Mouse (Mus musculus) embryonic facial prominence, embryonic 15.5 days (tissue): Measurements from ENCODE around the gene Rnf220. TPM values are rescaled to one million over a fixed set of nuclear protein-coding genes. Genes with fewer than 3 reads are reported as not detected.

Experiments
- ATAC-seq: fragments of 200-750 bp; cut with Nextera tagmentation; 2 replicates; pipeline ENCODE4 v1.8.0; 2017; ENCODE audit warnings: low read depth, moderate TSS enrichment; ENCODE audit not compliant: insufficient number of reproducible peaks, low FRiP score, low TSS enrichment
- H3K27ac ChIP-seq: fragments of 300-500 bp; sonication (generic); replicated peaks from 2 replicates; pipeline ENCODE4 v1.5.1; 2015; ENCODE audit warnings: mild to moderate bottlenecking, inconsistent platforms
- H3K27me3 ChIP-seq: fragments of 300-500 bp; sonication (generic); 2 replicates; pipeline ENCODE4 v1.6.1; 2015; ENCODE audit warnings: inconsistent platforms
- H3K36me3 ChIP-seq: fragments of 300-500 bp; sonication (generic); 2 replicates; pipeline ENCODE4 v1.6.1; 2015; ENCODE audit warnings: mild to moderate bottlenecking, inconsistent platforms
- H3K4me1 ChIP-seq: fragments of 300-500 bp; sonication (generic); 2 replicates; pipeline ENCODE4 v1.6.1; 2015; ENCODE audit warnings: inconsistent platforms
- H3K4me2 ChIP-seq: fragments of 300-500 bp; sonication (generic); replicated peaks from 2 replicates; pipeline ENCODE4 v1.6.1; 2015; ENCODE audit warnings: mild to moderate bottlenecking, inconsistent platforms
- H3K4me3 ChIP-seq: fragments of 300-500 bp; sonication (generic); replicated peaks from 2 replicates; pipeline ENCODE4 v1.5.1; 2015; ENCODE audit warnings: mild to moderate bottlenecking, inconsistent platforms
- H3K9ac ChIP-seq: fragments of 300-500 bp; sonication (generic); 2 replicates; pipeline ENCODE4 v1.6.1; 2015; ENCODE audit warnings: inconsistent platforms
- H3K9me3 ChIP-seq: fragments of 300-500 bp; sonication (generic); replicated peaks from 2 replicates; pipeline ENCODE4 v1.6.1; 2016; ENCODE audit warnings: inconsistent platforms
- WGBS: fragments of 180-500 bp; shearing (Covaris S2); methylation state at CpG from one replicate; pipeline ENCODE4 v1.1.7; 2015; 5-methylcytosine and 5-hydroxymethylcytosine counted together
- polyA plus RNA-seq: library from polyadenylated mRNA; unstranded; fragments of >200 nt; fragmentation: Nextera tagmentation; extraction: Ambion mirVana; gene quantifications from 2 replicates; pipeline ENCODE4 v1.2.1, GENCODE M21; 2015

The Rnf220 gene
- polyA plus RNA-seq, 1 experiment from 2014 or later: 77.6 TPM

- no peak overlapping the region for H3K9ac ChIP-seq
- no peaks in the 10 kb centered on the region for H3K36me3 ChIP-seq
- no peaks in the 10 kb centered on the region for H3K4me1 ChIP-seq
- WGBS: 69% methylated on average over 2 of the region's 2 CpGs
- no peaks in the 10 kb centered on the region for H3K27me3 ChIP-seq
- ATAC-seq: no peak
- H3K4me3 ChIP-seq: no peak overlapping the region
- H3K27ac ChIP-seq: no peak overlapping the region
- no peak overlapping the region for H3K4me2 ChIP-seq
- no peaks in the 10 kb centered on the region for H3K9me3 ChIP-seq
These were observed 24.5 kb upstream of the Rnf220 start for GRCm38 (mm10) chr4:117521350-117521749.

GRCm38 (mm10) chr4:117518246-117518645 is 21.4 kb upstream of the Rnf220 start:
- no peak overlapping the region for H3K4me2 ChIP-seq
- no peaks in the 10 kb centered on the region for H3K36me3 ChIP-seq
- no peaks in the 10 kb centered on the region for H3K9me3 ChIP-seq
- no peak overlapping the region for H3K9ac ChIP-seq
- WGBS: 81% methylated on average over 4 of the region's 4 CpGs
- H3K27ac ChIP-seq: no peak overlapping the region
- no peaks in the 10 kb centered on the region for H3K27me3 ChIP-seq
- no peaks in the 10 kb centered on the region for H3K4me1 ChIP-seq
- H3K4me3 ChIP-seq: no peak overlapping the region
- no peak for ATAC-seq

DNA sequence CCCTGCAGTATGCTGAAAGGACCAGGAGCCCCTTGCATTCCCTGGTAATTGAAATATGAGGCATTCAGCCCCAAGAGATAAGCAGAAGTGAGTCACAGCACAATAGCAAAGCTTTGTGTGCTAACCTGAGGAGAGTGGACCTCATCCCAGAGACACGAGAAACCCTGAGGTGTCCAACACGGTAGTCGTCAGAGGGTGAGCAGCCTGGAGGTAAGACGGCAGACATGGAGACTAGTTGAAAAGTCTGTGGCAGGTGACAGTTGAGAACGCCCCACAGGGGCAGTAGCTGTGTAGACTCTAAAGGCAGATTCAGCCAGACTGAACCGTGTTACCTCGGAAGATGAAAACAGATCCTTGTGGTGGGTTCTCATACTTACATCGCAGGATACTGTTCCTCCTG is 2.2 kb upstream of the Rnf220 start:
- peaks cover 28% of the 10 kb centered on the region for H3K27me3 ChIP-seq
- H3K27ac ChIP-seq: no peak overlapping the region
- no peak overlapping the region for H3K4me3 ChIP-seq
- peaks cover 29% of the 10 kb centered on the region for H3K4me1 ChIP-seq
- H3K9me3 ChIP-seq: no peaks in the 10 kb centered on the region
- no peak overlapping the region for H3K9ac ChIP-seq
- no peak overlapping the region for H3K4me2 ChIP-seq
- WGBS: 81% methylated on average over 8 of the region's 8 CpGs
- ATAC-seq: no peak
- no peaks in the 10 kb centered on the region for H3K36me3 ChIP-seq

DNA sequence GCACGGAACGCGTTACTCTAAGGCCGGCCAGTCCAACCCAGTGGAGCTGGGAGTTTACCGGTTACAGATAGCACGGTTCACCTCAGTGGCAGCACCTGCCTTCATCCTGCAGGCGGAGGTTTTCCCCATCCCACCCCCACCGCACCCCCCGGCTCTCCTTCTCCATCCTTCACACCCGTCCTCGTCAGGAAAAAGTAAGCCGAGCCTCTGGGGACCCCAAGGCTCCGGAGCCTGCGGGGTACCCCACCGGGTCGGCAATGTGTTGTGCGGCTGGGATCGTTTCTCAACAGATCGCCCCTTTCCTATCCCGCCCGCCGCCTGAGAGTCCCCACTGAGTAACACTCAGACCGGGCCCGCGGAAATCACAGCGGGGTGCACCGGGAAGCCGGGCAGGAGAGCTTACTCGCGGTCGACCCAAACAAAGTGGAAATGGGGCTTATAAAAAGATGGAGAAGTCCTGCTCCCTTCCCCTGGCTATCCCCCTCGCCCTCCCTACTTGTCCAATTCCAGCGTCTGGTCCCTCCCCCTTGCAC is 917 bp downstream of the Rnf220 start:
- no peak overlapping the region for H3K27ac ChIP-seq
- WGBS: 1% methylated on average over 33 of the region's 33 CpGs
- no peak for ATAC-seq
- peaks cover 58% of the 10 kb centered on the region for H3K27me3 ChIP-seq
- H3K36me3 ChIP-seq: no peaks in the 10 kb centered on the region
- peak overlapping the region; percentile 47 for H3K4me3 ChIP-seq
- no peaks in the 10 kb centered on the region for H3K9me3 ChIP-seq
- peak overlapping the region; percentile 92 for H3K4me2 ChIP-seq
- no peak overlapping the region for H3K9ac ChIP-seq
- peaks cover 38% of the 10 kb centered on the region for H3K4me1 ChIP-seq

GRCm38 (mm10) chr4:117494911-117495501 is 1.8 kb downstream of the Rnf220 start:
- peaks cover 68% of the 10 kb centered on the region for H3K27me3 ChIP-seq
- H3K4me3 ChIP-seq: peak overlapping the region; percentile 47
- WGBS: under 1% methylated on average over 47 of the region's 47 CpGs
- ATAC-seq: peak; percentile 26; the same call in 1 of the 2 replicates
- no peak overlapping the region for H3K27ac ChIP-seq
- peak overlapping the region; percentile 92 for H3K4me2 ChIP-seq
- no peaks in the 10 kb centered on the region for H3K9me3 ChIP-seq
- H3K9ac ChIP-seq: 0 out of 2 replicates have a peak overlapping the region, but pooled peaks have one; percentile 1
- H3K36me3 ChIP-seq: no peaks in the 10 kb centered on the region
- H3K4me1 ChIP-seq: peaks cover 38% of the 10 kb centered on the region

GRCm38 (mm10) chr4:117493905-117494851 is 2.7 kb downstream of the Rnf220 start:
- Histone ChIP-seq H3K27me3 (peaks cover 76% of the 10 kb centered on the region), H3K4me3 (peak overlapping the region; percentile 47), H3K9me3 (no peaks in the 10 kb centered on the region), H3K27ac (no peak overlapping the region), H3K9ac (0 out of 2 replicates have a peak overlapping the region, but pooled peaks have one; percentile 1), H3K4me2 (peak overlapping the region; percentile 92), H3K36me3 (no peaks in the 10 kb centered on the region), H3K4me1 (peaks cover 38% of the 10 kb centered on the region)
- WGBS: under 1% methylated on average over 71 of the region's 71 CpGs
- no peak for ATAC-seq

DNA sequence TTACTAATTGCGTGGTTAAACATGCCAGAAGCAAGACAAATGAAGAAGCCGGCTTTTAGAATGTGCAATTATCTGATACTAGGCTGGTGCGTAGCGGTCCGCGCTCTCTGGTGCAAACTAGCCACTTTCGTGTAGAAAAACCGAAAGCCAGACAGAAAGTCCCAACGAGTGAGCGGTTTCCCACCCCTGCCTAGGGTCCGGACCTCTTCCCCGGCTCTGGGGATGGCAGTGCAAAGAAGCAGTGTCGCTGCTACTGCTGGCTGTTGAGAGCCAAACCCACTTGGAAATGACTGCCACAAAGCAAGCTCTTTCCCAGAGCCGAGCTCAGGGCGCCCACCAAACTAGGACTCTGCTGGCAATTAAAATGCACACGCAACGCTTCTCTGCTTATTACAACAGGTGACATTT is 3.7 kb downstream of the Rnf220 start:
- no peak overlapping the region for H3K27ac ChIP-seq
- peaks cover 38% of the 10 kb centered on the region for H3K4me1 ChIP-seq
- no peaks in the 10 kb centered on the region for H3K36me3 ChIP-seq
- H3K9ac ChIP-seq: no peak overlapping the region
- peak overlapping the region; percentile 19; the same call in 1 of the 2 replicates for H3K4me3 ChIP-seq
- peaks cover 83% of the 10 kb centered on the region for H3K27me3 ChIP-seq
- 6% methylated on average over 17 of the region's 17 CpGs for WGBS
- no peaks in the 10 kb centered on the region for H3K9me3 ChIP-seq
- no peak overlapping the region for H3K4me2 ChIP-seq
- ATAC-seq: no peak

GRCm38 (mm10) chr4:117491840-117492239 is 5.0 kb downstream of the Rnf220 start:
- Histone ChIP-seq H3K4me3 (no peak overlapping the region), H3K27me3 (peaks cover 94% of the 10 kb centered on the region), H3K27ac (no peak overlapping the region), H3K4me1 (peaks cover 35% of the 10 kb centered on the region), H3K9ac (no peak overlapping the region), H3K4me2 (no peak overlapping the region), H3K9me3 (no peaks in the 10 kb centered on the region), H3K36me3 (no peaks in the 10 kb centered on the region)
- 69% methylated on average over 6 of the region's 6 CpGs for WGBS
- no peak for ATAC-seq

DNA sequence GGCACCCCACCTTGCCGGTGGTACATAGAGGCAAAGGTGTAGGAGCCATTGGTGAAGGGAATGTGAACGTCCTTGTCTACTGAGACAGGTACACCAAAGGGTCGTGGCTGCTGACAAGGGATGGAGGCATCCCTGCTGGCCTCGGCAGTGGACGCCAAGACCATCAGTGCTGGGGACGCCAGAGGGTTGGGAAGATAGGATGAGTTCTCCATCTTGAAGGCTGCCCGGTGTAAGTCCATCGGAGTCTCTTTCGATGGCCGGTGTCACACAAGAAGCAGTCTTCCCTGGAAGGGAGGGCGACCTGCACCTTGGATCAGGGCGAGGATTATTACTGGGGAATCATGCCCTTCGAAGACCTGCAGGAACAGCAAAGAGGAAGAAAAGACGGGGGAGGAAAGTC is 6.9 kb downstream of the Rnf220 start:
- 85% methylated on average over 14 of the region's 14 CpGs for WGBS
- H3K9ac ChIP-seq: no peak overlapping the region
- H3K27me3 ChIP-seq: peaks cover 95% of the 10 kb centered on the region
- no peak overlapping the region for H3K4me3 ChIP-seq
- no peaks in the 10 kb centered on the region for H3K9me3 ChIP-seq
- H3K4me2 ChIP-seq: no peak overlapping the region
- H3K36me3 ChIP-seq: no peaks in the 10 kb centered on the region
- peaks cover 20% of the 10 kb centered on the region for H3K4me1 ChIP-seq
- ATAC-seq: no peak
- no peak overlapping the region for H3K27ac ChIP-seq

DNA sequence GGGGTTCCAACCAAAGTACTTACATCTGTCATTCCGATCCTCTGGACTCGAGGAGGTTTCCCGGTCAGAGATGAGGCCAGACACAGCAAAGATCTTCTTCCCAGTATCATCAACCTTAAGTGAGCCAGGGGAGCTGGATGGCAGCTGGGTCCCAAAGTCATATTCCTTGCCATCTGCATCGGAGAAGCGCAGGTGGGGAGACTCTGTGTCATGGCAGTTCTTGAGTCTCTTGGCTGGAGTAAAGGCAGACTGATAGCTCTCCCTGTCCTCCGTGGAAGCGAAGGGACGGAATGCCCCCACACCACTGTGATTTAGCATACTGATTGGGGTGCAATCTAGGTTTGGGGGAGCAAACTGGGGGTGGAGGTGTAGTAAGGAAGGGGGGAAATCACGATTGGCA is 7.3 kb downstream of the Rnf220 start:
- ATAC-seq: no peak
- H3K4me3 ChIP-seq: no peak overlapping the region
- no peaks in the 10 kb centered on the region for H3K9me3 ChIP-seq
- H3K4me2 ChIP-seq: no peak overlapping the region
- H3K27ac ChIP-seq: no peak overlapping the region
- WGBS: 88% methylated on average over 9 of the region's 9 CpGs
- peaks cover 20% of the 10 kb centered on the region for H3K4me1 ChIP-seq
- H3K36me3 ChIP-seq: no peaks in the 10 kb centered on the region
- peaks cover 95% of the 10 kb centered on the region for H3K27me3 ChIP-seq
- H3K9ac ChIP-seq: no peak overlapping the region

DNA sequence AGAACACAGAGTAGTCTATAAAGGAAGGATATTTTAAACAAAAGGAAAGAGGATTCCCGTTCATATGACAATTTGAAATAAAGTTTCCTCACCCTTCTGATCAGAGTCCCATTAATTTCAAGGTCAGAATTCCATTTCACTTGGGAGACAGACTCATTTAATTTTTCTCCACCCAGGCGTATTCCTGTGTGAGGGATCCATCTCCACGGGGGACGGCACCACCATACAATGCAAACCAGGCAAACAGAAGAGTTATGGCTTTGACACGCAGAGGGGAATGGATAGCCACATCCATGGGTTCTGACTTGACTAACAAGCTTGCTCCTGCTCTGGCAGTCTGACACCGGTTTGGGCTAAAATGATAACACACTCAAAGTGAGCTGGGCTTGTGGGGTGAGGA is 9.4 kb downstream of the Rnf220 start:
- ATAC-seq: no peak
- 67% methylated on average over 6 of the region's 6 CpGs for WGBS
- H3K27me3 ChIP-seq: peaks cover 89% of the 10 kb centered on the region
- H3K4me2 ChIP-seq: no peak overlapping the region
- H3K9ac ChIP-seq: no peak overlapping the region
- H3K9me3 ChIP-seq: no peaks in the 10 kb centered on the region
- H3K4me3 ChIP-seq: no peak overlapping the region
- peaks cover 12% of the 10 kb centered on the region for H3K4me1 ChIP-seq
- no peaks in the 10 kb centered on the region for H3K36me3 ChIP-seq
- no peak overlapping the region for H3K27ac ChIP-seq
